Mouse (Mus musculus): Measurements from ENCODE around the gene Stk10.

Gene Stk10

GRCm38 (mm10) chr11:32550102-32550501, 17.0 kb downstream of the Stk10 start:
- DNase-seq (ENCODE audit: low spot score), result no peak

GRCm38 (mm10) chr11:32551056-32551455, 18.0 kb downstream of the Stk10 start:
- no peak for DNase-seq (ENCODE audit: low spot score)

GRCm38 (mm10) chr11:32551579-32552297, 18.6 kb downstream of the Stk10 start:
- DNase-seq (ENCODE audit: low spot score), result no peak

GRCm38 (mm10) chr11:32552401-32553090, 19.4 kb downstream of the Stk10 start:
- DNase-seq (ENCODE audit: low spot score), result no peak

- no peak for DNase-seq (ENCODE audit: low spot score)
These were observed 20.4 kb downstream of the Stk10 start for GRCm38 (mm10) chr11:32553311-32554140.

- DNase-seq (ENCODE audit: low spot score), result no peak
These were observed 21.3 kb downstream of the Stk10 start for GRCm38 (mm10) chr11:32554141-32555091.

GRCm38 (mm10) chr11:32555103-32555689, 22.1 kb downstream of the Stk10 start:
- no peak for DNase-seq (ENCODE audit: low spot score)

GRCm38 (mm10) chr11:32556333-32556990, 23.4 kb downstream of the Stk10 start:
- DNase-seq (ENCODE audit: low spot score), result no peak

GRCm38 (mm10) chr11:32558026-32558425, 24.9 kb downstream of the Stk10 start:
- no peak for DNase-seq (ENCODE audit: low spot score)

- no peak for DNase-seq (ENCODE audit: low spot score)
These were observed 25.6 kb downstream of the Stk10 start for GRCm38 (mm10) chr11:32558677-32559076.

- DNase-seq (ENCODE audit: low spot score), result no peak
These were observed 27.1 kb downstream of the Stk10 start for GRCm38 (mm10) chr11:32560015-32560770.

GRCm38 (mm10) chr11:32561465-32562355, 28.6 kb downstream of the Stk10 start:
- no peak for DNase-seq (ENCODE audit: low spot score)

GRCm38 (mm10) chr11:32562706-32563105, 29.6 kb downstream of the Stk10 start:
- DNase-seq (ENCODE audit: low spot score), result no peak

GRCm38 (mm10) chr11:32563660-32564059, 30.6 kb downstream of the Stk10 start:
- no peak for DNase-seq (ENCODE audit: low spot score)

GRCm38 (mm10) chr11:32564629-32565028, 31.5 kb downstream of the Stk10 start:
- DNase-seq (ENCODE audit: low spot score), result no peak

- no peak for DNase-seq (ENCODE audit: low spot score)
These were observed 32.0 kb downstream of the Stk10 start for GRCm38 (mm10) chr11:32565088-32565487.

- no peak for DNase-seq (ENCODE audit: low spot score)
These were observed 33.1 kb downstream of the Stk10 start for GRCm38 (mm10) chr11:32566184-32566583.

- DNase-seq (ENCODE audit: low spot score), result no peak
These were observed 34.1 kb downstream of the Stk10 start for GRCm38 (mm10) chr11:32567000-32567855.

Measured in c-Kit-positive CD71-positive TER-119-positive erythroid progenitor cells, embryonic 14.5 days (primary cell).